Mouse (Mus musculus) forebrain, embryonic 16.5 days (tissue): ENCODE data around the gene Slc25a13. TPM values are rescaled to one million over a fixed set of nuclear protein-coding genes. Genes with fewer than 3 reads are reported as not detected.

Experiments used
- ATAC-seq: fragments of 200-750 bp; cut with Nextera tagmentation; 2 replicates; pipeline ENCODE4 v1.8.0; 2017; ENCODE audit warnings: mild to moderate bottlenecking, moderate library complexity
- H3K27ac ChIP-seq: fragments of 300-500 bp; sonication (generic); 2 replicates; pipeline ENCODE4 v1.5.1; 2014; ENCODE audit warnings: low read length, control low read depth
- H3K27me3 ChIP-seq: fragments of 300-500 bp; sonication (generic); replicated peaks from 2 replicates; pipeline ENCODE4 v1.6.1; 2014; ENCODE audit warnings: low read length; ENCODE audit not compliant: control insufficient read depth, insufficient read depth
- H3K36me3 ChIP-seq: fragments of 300-500 bp; sonication (generic); 2 replicates; pipeline ENCODE4 v1.6.1; 2014; ENCODE audit not compliant: control insufficient read depth, insufficient read depth
- H3K4me1 ChIP-seq: fragments of 300-500 bp; sonication (generic); replicated peaks from 2 replicates; pipeline ENCODE4 v1.6.1; 2014; ENCODE audit warnings: low read length; ENCODE audit not compliant: control insufficient read depth, insufficient read depth
- H3K4me2 ChIP-seq: fragments of 300-500 bp; sonication (generic); 2 replicates; pipeline ENCODE4 v1.6.1; 2014; ENCODE audit warnings: mild to moderate bottlenecking, low read length, control low read depth
- H3K4me3 ChIP-seq: fragments of 300-500 bp; sonication (generic); replicated peaks from 2 replicates; pipeline ENCODE4 v1.5.1; 2014; ENCODE audit warnings: mild to moderate bottlenecking, low read length, control low read depth
- H3K9ac ChIP-seq: fragments of 300-500 bp; sonication (generic); replicated peaks from 2 replicates; pipeline ENCODE4 v1.6.1; 2014; ENCODE audit warnings: low read depth, low read length, control low read depth
- H3K9me3 ChIP-seq: fragments of 300-500 bp; sonication (generic); 2 replicates; pipeline ENCODE4 v1.6.1; 2016; ENCODE audit warnings: low read length; ENCODE audit not compliant: control insufficient read depth
- WGBS: fragments of 180-500 bp; shearing (Covaris S2); extraction: QIAGEN DNeasy Blood & Tissue Kit; methylation state at CpG from one replicate; pipeline ENCODE4 v1.1.7; 2014; 5-methylcytosine and 5-hydroxymethylcytosine counted together
- polyA plus RNA-seq: library from polyadenylated mRNA; unstranded; fragments of >200 nt; fragmentation: Nextera tagmentation; extraction: Ambion mirVana; gene quantifications from 2 replicates; pipeline ENCODE4 v1.2.1, GENCODE M21; 2015

Slc25a13 gene
- polyA plus RNA-seq, 1 experiment from 2014 or later = 7.9 TPM

- 53% methylated on average over 6 of the region's 6 CpGs for WGBS
- peak; percentile 32 for ATAC-seq
- Histone ChIP-seq H3K4me3 (no peak overlapping the region), H3K9ac (no peak overlapping the region), H3K27ac (no peak overlapping the region), H3K36me3 (no peaks in the 10 kb centered on the region), H3K4me2 (no peak overlapping the region), H3K9me3 (no peaks in the 10 kb centered on the region), H3K4me1 (peaks cover 5% of the 10 kb centered on the region; the same call in 1 of the 2 replicates), H3K27me3 (no peaks in the 10 kb centered on the region)
These were observed 22.1 kb downstream of the Slc25a13 start for GRCm38 (mm10) chr6:6194831-6195230.

GRCm38 (mm10) chr6:6193906-6194305 is 23.1 kb downstream of the Slc25a13 start:
- Histone ChIP-seq H3K9me3 (no peaks in the 10 kb centered on the region), H3K4me1 (peaks cover 5% of the 10 kb centered on the region; the same call in 1 of the 2 replicates), H3K27ac (no peak overlapping the region), H3K27me3 (no peaks in the 10 kb centered on the region), H3K4me3 (no peak overlapping the region), H3K9ac (no peak overlapping the region), H3K36me3 (no peaks in the 10 kb centered on the region), H3K4me2 (no peak overlapping the region)
- no peak for ATAC-seq
- WGBS = 80% methylated on average over 13 of the region's 13 CpGs

GRCm38 (mm10) chr6:6192413-6192812 is 24.6 kb downstream of the Slc25a13 start:
- WGBS = 86% methylated on average over 7 of the region's 7 CpGs
- no peaks in the 10 kb centered on the region for H3K27me3 ChIP-seq
- H3K27ac ChIP-seq = no peak overlapping the region
- H3K9me3 ChIP-seq = no peaks in the 10 kb centered on the region
- H3K4me1 ChIP-seq = peaks cover 2% of the 10 kb centered on the region; the same call in 1 of the 2 replicates
- H3K4me3 ChIP-seq = no peak overlapping the region
- no peak overlapping the region for H3K9ac ChIP-seq
- H3K36me3 ChIP-seq = no peaks in the 10 kb centered on the region
- H3K4me2 ChIP-seq = no peak overlapping the region
- no peak for ATAC-seq

GRCm38 (mm10) chr6:6191596-6192337 is 25.2 kb downstream of the Slc25a13 start:
- H3K4me2 ChIP-seq = no peak overlapping the region
- H3K4me3 ChIP-seq = no peak overlapping the region
- no peaks in the 10 kb centered on the region; the same call in 1 of the 2 replicates for H3K4me1 ChIP-seq
- H3K9me3 ChIP-seq = no peaks in the 10 kb centered on the region
- no peak for ATAC-seq
- H3K36me3 ChIP-seq = no peaks in the 10 kb centered on the region
- no peak overlapping the region for H3K9ac ChIP-seq
- H3K27ac ChIP-seq = no peak overlapping the region
- no peaks in the 10 kb centered on the region for H3K27me3 ChIP-seq
- whole genome bisulfite sequencing = 71% methylated on average over 8 of the region's 8 CpGs

GRCm38 (mm10) chr6:6188970-6189369 is 28.0 kb downstream of the Slc25a13 start:
- no peak overlapping the region for H3K9ac ChIP-seq
- H3K27ac ChIP-seq = no peak overlapping the region
- H3K27me3 ChIP-seq = no peaks in the 10 kb centered on the region
- no peaks in the 10 kb centered on the region for H3K36me3 ChIP-seq
- H3K9me3 ChIP-seq = no peaks in the 10 kb centered on the region
- ATAC-seq = no peak
- WGBS = 69% methylated on average over 6 of the region's 6 CpGs
- no peaks in the 10 kb centered on the region for H3K4me1 ChIP-seq
- no peak overlapping the region for H3K4me2 ChIP-seq
- H3K4me3 ChIP-seq = no peak overlapping the region

GRCm38 (mm10) chr6:6186468-6186867 is 30.5 kb downstream of the Slc25a13 start:
- Histone ChIP-seq H3K27me3 (no peaks in the 10 kb centered on the region), H3K4me1 (no peaks in the 10 kb centered on the region), H3K9ac (no peak overlapping the region), H3K36me3 (no peaks in the 10 kb centered on the region), H3K9me3 (no peaks in the 10 kb centered on the region), H3K4me2 (no peak overlapping the region), H3K4me3 (no peak overlapping the region), H3K27ac (no peak overlapping the region)
- WGBS = 90% methylated on average over 4 of the region's 4 CpGs
- ATAC-seq = no peak

- H3K4me2 ChIP-seq = no peak overlapping the region
- H3K9me3 ChIP-seq = no peaks in the 10 kb centered on the region
- H3K9ac ChIP-seq = no peak overlapping the region
- H3K36me3 ChIP-seq = no peaks in the 10 kb centered on the region
- no peak overlapping the region for H3K4me3 ChIP-seq
- 95% methylated on average over 3 of the region's 3 CpGs for WGBS
- H3K4me1 ChIP-seq = no peaks in the 10 kb centered on the region
- H3K27ac ChIP-seq = no peak overlapping the region
- H3K27me3 ChIP-seq = no peaks in the 10 kb centered on the region
- no peak for ATAC-seq
These were observed 31.3 kb downstream of the Slc25a13 start for GRCm38 (mm10) chr6:6185735-6186068.

- Histone ChIP-seq H3K4me1 (no peaks in the 10 kb centered on the region), H3K9ac (no peak overlapping the region), H3K36me3 (no peaks in the 10 kb centered on the region), H3K4me2 (no peak overlapping the region), H3K4me3 (no peak overlapping the region), H3K27ac (no peak overlapping the region), H3K27me3 (no peaks in the 10 kb centered on the region), H3K9me3 (no peaks in the 10 kb centered on the region)
- 82% methylated on average over 7 of the region's 7 CpGs for WGBS
- ATAC-seq = no peak
These were observed 31.8 kb downstream of the Slc25a13 start for GRCm38 (mm10) chr6:6184921-6185734.

- H3K4me1 ChIP-seq = no peaks in the 10 kb centered on the region
- no peak overlapping the region for H3K4me2 ChIP-seq
- no peaks in the 10 kb centered on the region for H3K9me3 ChIP-seq
- H3K4me3 ChIP-seq = no peak overlapping the region
- ATAC-seq = no peak; the same call in 1 of the 2 replicates
- H3K27me3 ChIP-seq = no peaks in the 10 kb centered on the region
- no peak overlapping the region for H3K9ac ChIP-seq
- H3K36me3 ChIP-seq = no peaks in the 10 kb centered on the region
- H3K27ac ChIP-seq = no peak overlapping the region
- WGBS = 50% methylated on average over 8 of the region's 8 CpGs
These were observed 33.4 kb downstream of the Slc25a13 start for GRCm38 (mm10) chr6:6183601-6184000.
